In genomic region chr1:150976263-150976662, GRCm38 (mm10) we compare ENCODE assay signal across 11 mouse cellular contexts. TPM values are rescaled to one million over a fixed set of nuclear protein-coding genes. Genes with fewer than 3 reads are reported as not detected.
DNase-seq lines count a peak whose midpoint lies in the region; ATAC-seq and TF ChIP-seq lines count a peak whose summit lies in the region.
"Had no signal": no experiment of that assay in that cellular context is flagged by ENCODE, and none has a peak within 500 bp of the region (broad histone marks: within the 10 kb centered on the region; RNA-seq: fewer than 3 reads in every experiment).

No protein-coding gene starts in this region.

- TF ChIP-seq CTCF in kidney, adult 2 months (conservative IDR thresholded peaks at IDR 0.05; ENCODE audit: insufficient read depth, insufficient read length, low read depth, low read length), result no peak

- no peak for ATAC-seq in kidney, embryonic 16.5 days (ENCODE audit: low FRiP score, low TSS enrichment)
- ATAC-seq in heart, embryonic 16.5 days (replicated peaks; ENCODE audit: extremely low read depth, insufficient read depth, low FRiP score), result no peak

- no peaks in the 10 kb centered on the region for H3K36me3 ChIP-seq in kidney, adult 2 months (ENCODE audit: control insufficient read depth, insufficient read depth, low read length)
- H3K36me3 ChIP-seq in kidney, embryonic 16.5 days (ENCODE audit: insufficient read depth, low read length), result no peaks in the 10 kb centered on the region
- 0 out of 2 replicates have a peak, but pooled peaks cover 2% of the 10 kb centered on the region for H3K36me3 ChIP-seq in heart, embryonic 16.5 days (ENCODE audit: control insufficient read depth, insufficient read depth)

- no peaks in the 10 kb centered on the region for H3K9me3 ChIP-seq in kidney, embryonic 16.5 days (ENCODE audit: low read length)
- H3K9me3 ChIP-seq in heart, embryonic 16.5 days (replicated peaks; ENCODE audit: control insufficient read depth, low read length), result no peaks in the 10 kb centered on the region

- no peak overlapping the region for H3K27ac ChIP-seq in kidney, adult 2 months (ENCODE audit: insufficient read depth, low read depth, low read length)
- no peak overlapping the region for H3K27ac ChIP-seq in kidney, embryonic 16.5 days (ENCODE audit: low read length)
- peak overlapping the region; percentile 67 for H3K27ac ChIP-seq in heart, embryonic 16.5 days (ENCODE audit: low read length)
- H3K27ac ChIP-seq: liver, embryonic 14.5 days had no signal

- H3K4me3 ChIP-seq in kidney, adult 2 months (ENCODE audit: insufficient read depth, low read depth, low read length), result no peak overlapping the region
- H3K4me3 ChIP-seq in kidney, embryonic 16.5 days (ENCODE audit: low read length), result no peak overlapping the region
- H3K4me3 ChIP-seq in heart, embryonic 16.5 days (ENCODE audit: low read length), result no peak overlapping the region

- WGBS in kidney, adult 2 months, result 5% methylated on average over 2 of the region's 2 CpGs
- 3% methylated on average over 2 of the region's 2 CpGs for WGBS in kidney, embryonic 16.5 days
- WGBS in heart, embryonic 16.5 days, result 7% methylated on average over 2 of the region's 2 CpGs

- no peak for TF ChIP-seq POLR2A in kidney, adult 2 months (IDR thresholded peaks at IDR 0.05; ENCODE audit: low read depth, low read length)

- no peak overlapping the region for H3K9ac ChIP-seq in kidney, embryonic 16.5 days (replicated peaks; ENCODE audit: low read length)
- no peak overlapping the region for H3K9ac ChIP-seq in heart, embryonic 16.5 days (ENCODE audit: low read length)
- H3K9ac ChIP-seq: liver, embryonic 14.5 days had no signal

- H3K4me2 ChIP-seq in kidney, embryonic 16.5 days (replicated peaks; ENCODE audit: low read depth, low read length), result no peak overlapping the region
- H3K4me2 ChIP-seq in heart, embryonic 16.5 days (ENCODE audit: low read depth, low read length), result peak overlapping the region; percentile 0

- H3K27me3 ChIP-seq in kidney, adult 2 months (replicated peaks; ENCODE audit: control insufficient read depth, insufficient read depth, low read length), result no peaks in the 10 kb centered on the region
- H3K27me3 ChIP-seq in kidney, embryonic 16.5 days (ENCODE audit: insufficient read depth, low read length), result no peaks in the 10 kb centered on the region
- H3K27me3 ChIP-seq in heart, embryonic 16.5 days (ENCODE audit: control insufficient read depth, insufficient read depth, low read length), result no peaks in the 10 kb centered on the region

- DNase-seq in kidney, adult 2 months, result peak; percentile 42
- peak; percentile 46 for DNase-seq in ovary, adult 18-20 months (ENCODE audit: low spot score)
- DNase-seq in ovary, postnatal 14 days (ENCODE audit: low spot score), result no peak
- DNase-seq in skeletal muscle tissue, adult 2 months (ENCODE audit: low read depth, low spot score), result peak; percentile 7
- no peak for DNase-seq in ovary, postnatal 10 days (ENCODE audit: low spot score)
- no peak for DNase-seq in embryo, embryonic 11 days
- DNase-seq: spleen, adult 18-20 months; thymus, postnatal 25 days had no signal

- H3K4me1 ChIP-seq in kidney, adult 2 months (ENCODE audit: control insufficient read depth, insufficient read depth, low read length), result no peaks in the 10 kb centered on the region
- H3K4me1 ChIP-seq in kidney, embryonic 16.5 days (ENCODE audit: insufficient read depth, low read length), result peaks cover 11% of the 10 kb centered on the region
- peaks cover 26% of the 10 kb centered on the region for H3K4me1 ChIP-seq in heart, embryonic 16.5 days (ENCODE audit: control insufficient read depth, insufficient read depth, low read length)

RNA-seq across cellular contexts. Expression of gene Hmcn1, which starts 17.0 kb away (rescaled TPM):
- polyA plus RNA-seq in kidney, adult 2 months (2012; rRNA removed), result 1.7 and 2.0 TPM in 2 replicates
- 21.9 and 23.6 TPM in 2 replicates for polyA plus RNA-seq in kidney, embryonic 16.5 days (2015; fragmentation: Nextera tagmentation; extraction: Ambion mirVana)
- polyA plus RNA-seq in heart, embryonic 16.5 days (2015; fragmentation: Nextera tagmentation; extraction: Ambion mirVana), result 18.1 and 20.7 TPM in 2 replicates

Comparison
In these comparisons a context has a peak if more than half of its experiments do, and no peak if none do; other contexts are left out.
1. DNase-seq: peak in kidney, adult 2 months (single experiment), ovary, adult 18-20 months (single experiment) and skeletal muscle tissue, adult 2 months (single experiment); none in ovary, postnatal 14 days (single experiment), ovary, postnatal 10 days (single experiment) and embryo, embryonic 11 days (single experiment).